Mouse (Mus musculus) limb, embryonic 11.5 days (tissue): ENCODE results near the gene Acvr1b. TPM values are rescaled to one million over a fixed set of nuclear protein-coding genes. Genes with fewer than 3 reads are reported as not detected.

ENCODE experiments used
- ATAC-seq: fragments of 200-750 bp; cut with Nextera tagmentation; 2 replicates; pipeline ENCODE4 v1.8.0; 2017; ENCODE audit warnings: low read depth; ENCODE audit not compliant: insufficient number of reproducible peaks, low FRiP score, low TSS enrichment
- DNase-seq: peaks from one replicate; pipeline ENCODE4 v3.0.0-alpha.2; 2015; ENCODE audit warnings: low spot score
- H3K27ac ChIP-seq: fragments of 300-500 bp; sonication (generic); replicated peaks from 2 replicates; pipeline ENCODE4 v1.5.1; 2014; ENCODE audit warnings: low read depth, mild to moderate bottlenecking, low read length
- H3K27me3 ChIP-seq: fragments of 300-500 bp; sonication (generic); 2 replicates; pipeline ENCODE4 v1.6.1; 2014; ENCODE audit warnings: mild to moderate bottlenecking, low read length, mixed read lengths; ENCODE audit not compliant: control insufficient read depth, insufficient read depth
- H3K36me3 ChIP-seq: fragments of 300-500 bp; sonication (generic); 2 replicates; pipeline ENCODE4 v1.6.1; 2014; ENCODE audit warnings: mild to moderate bottlenecking, low read length, moderate library complexity, mixed read lengths; ENCODE audit not compliant: control insufficient read depth, insufficient read depth
- H3K4me1 ChIP-seq: fragments of 300-500 bp; sonication (generic); 2 replicates; pipeline ENCODE4 v1.6.1; 2014; ENCODE audit warnings: low read length, mixed read lengths; ENCODE audit not compliant: control insufficient read depth, insufficient read depth
- H3K4me2 ChIP-seq: fragments of 300-500 bp; sonication (generic); 2 replicates; pipeline ENCODE4 v1.6.1; 2014; ENCODE audit warnings: low read depth, mild to moderate bottlenecking, moderate library complexity; ENCODE audit not compliant: severe bottlenecking
- H3K4me3 ChIP-seq: fragments of 300-500 bp; sonication (generic); 2 replicates; pipeline ENCODE4 v1.5.1; 2014; ENCODE audit warnings: low read depth, low read length
- H3K9ac ChIP-seq: fragments of 300-500 bp; sonication (generic); 2 replicates; pipeline ENCODE4 v1.6.1; 2014; ENCODE audit warnings: mild to moderate bottlenecking, low read length
- H3K9me3 ChIP-seq: fragments of 300-500 bp; sonication (generic); 2 replicates; pipeline ENCODE4 v1.6.1; 2016; ENCODE audit warnings: low read length; ENCODE audit not compliant: control insufficient read depth
- WGBS: fragments of 180-500 bp; shearing (Covaris S2); extraction: QIAGEN DNeasy Blood & Tissue Kit; methylation state at CpG from one replicate; pipeline ENCODE4 v1.1.7; 2014; 5-methylcytosine and 5-hydroxymethylcytosine counted together
- polyA plus RNA-seq: library from polyadenylated mRNA; unstranded; fragments of >200 nt; fragmentation: Nextera tagmentation; extraction: Ambion mirVana; gene quantifications from 2 replicates; pipeline ENCODE4 v1.2.1, GENCODE M21; 2014

Gene Acvr1b
- polyA plus RNA-seq, 1 experiment from 2014 or later, result 9.4 TPM

DNA sequence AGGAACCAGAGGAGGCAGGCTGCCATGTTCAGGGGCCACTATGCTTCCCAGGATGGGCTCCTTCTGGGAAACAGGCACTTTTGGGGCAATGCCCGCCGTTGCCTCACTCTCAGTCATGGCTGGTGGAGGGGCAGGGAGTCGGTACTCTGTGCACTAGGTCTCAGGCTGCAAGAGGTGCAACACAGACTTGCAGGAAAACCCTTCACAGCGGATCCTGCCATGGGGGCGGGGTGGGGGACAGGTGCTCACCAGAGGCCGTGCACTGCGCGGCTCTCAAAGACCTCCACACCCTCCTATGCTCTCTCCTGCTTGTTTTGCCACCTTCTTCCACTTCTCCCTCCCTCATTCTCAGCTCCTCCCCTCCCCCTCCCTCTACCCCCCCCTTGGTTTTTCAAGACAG is 31.2 kb upstream of the Acvr1b start:
- Histone ChIP-seq H3K4me2 (no peak overlapping the region), H3K9ac (no peak overlapping the region), H3K4me3 (no peak overlapping the region), H3K36me3 (no peaks in the 10 kb centered on the region), H3K4me1 (peaks cover 40% of the 10 kb centered on the region), H3K9me3 (no peaks in the 10 kb centered on the region), H3K27ac (no peak overlapping the region), H3K27me3 (no peaks in the 10 kb centered on the region)
- ATAC-seq (no peak), DNase-seq (no peak)
- 47% methylated on average over 8 of the region's 8 CpGs for WGBS

DNA sequence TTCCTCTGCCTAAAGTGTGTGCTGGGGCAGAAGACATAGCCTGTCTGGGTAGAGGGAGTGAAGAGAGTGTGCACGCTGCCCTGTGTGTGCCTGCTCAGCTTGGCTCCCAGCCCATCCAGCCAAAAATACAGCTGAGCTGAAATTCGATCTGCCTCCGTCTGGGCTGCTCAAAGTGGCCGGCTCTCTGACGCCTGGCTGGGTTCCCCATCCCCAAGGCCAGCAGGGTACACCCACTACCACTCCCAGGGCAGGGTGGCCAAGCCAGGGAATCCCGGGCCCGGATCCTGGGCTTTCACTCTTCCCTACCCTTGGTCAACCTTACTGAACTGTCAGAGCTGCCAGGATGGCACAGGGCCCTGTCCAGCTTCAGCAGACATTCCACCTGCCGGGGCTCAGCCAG is 30.4 kb upstream of the Acvr1b start:
- H3K4me2 ChIP-seq, result peak overlapping the region; percentile 29; the same call in 1 of the 2 replicates
- H3K9ac ChIP-seq, result peak overlapping the region; percentile 9; the same call in 1 of the 2 replicates
- H3K36me3 ChIP-seq, result no peaks in the 10 kb centered on the region
- WGBS, result 12% methylated on average over 8 of the region's 8 CpGs
- DNase-seq, result peak; percentile 67
- H3K27me3 ChIP-seq, result no peaks in the 10 kb centered on the region
- no peak overlapping the region for H3K4me3 ChIP-seq
- H3K9me3 ChIP-seq, result no peaks in the 10 kb centered on the region
- H3K4me1 ChIP-seq, result peaks cover 40% of the 10 kb centered on the region
- H3K27ac ChIP-seq, result peak overlapping the region; percentile 56; the same call in 1 of the 2 replicates
- ATAC-seq, result peak; percentile 33

DNA sequence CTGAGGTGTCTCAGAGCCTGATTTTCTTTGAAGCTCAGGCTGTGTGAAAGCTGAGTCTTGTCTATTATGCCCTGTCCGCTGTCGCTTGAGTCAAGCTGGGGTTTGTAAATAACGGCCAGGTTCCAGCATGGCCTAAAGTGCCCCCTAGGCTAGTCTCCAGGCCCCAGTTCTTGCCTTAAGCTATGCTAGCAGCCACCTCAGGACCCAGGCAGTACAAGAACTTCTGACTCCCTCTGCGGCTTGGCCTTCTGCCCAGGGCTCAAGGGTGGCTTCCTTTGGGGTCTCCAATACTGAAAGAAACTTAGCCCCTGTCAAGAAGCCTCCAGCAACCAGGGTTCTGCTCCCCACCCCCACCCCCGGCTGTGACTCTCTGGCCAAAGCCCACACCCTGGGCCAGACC is 29.7 kb upstream of the Acvr1b start:
- DNase-seq, result no peak
- no peaks in the 10 kb centered on the region for H3K36me3 ChIP-seq

DNA sequence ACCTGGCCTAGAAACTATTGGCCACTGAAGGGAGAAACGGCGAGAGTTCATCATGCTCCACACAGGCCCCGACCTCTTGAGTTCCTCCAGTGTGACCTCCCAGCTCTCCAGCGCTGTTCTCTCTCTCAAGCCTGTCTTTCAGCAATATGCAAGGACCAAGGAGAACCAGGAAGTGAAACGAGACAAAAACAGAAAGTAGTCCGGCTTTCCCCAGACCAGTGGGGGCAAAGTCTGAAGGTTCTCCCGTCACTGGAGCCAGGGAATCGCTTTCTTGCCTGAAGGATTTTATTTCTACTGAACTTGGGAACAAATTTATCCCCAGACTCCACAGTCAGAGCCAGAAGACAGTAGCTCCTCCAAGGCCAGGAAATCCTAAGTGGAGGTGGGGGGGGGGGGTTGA is 29.1 kb upstream of the Acvr1b start:
- H3K4me3 ChIP-seq, result no peak overlapping the region
- H3K36me3 ChIP-seq, result no peaks in the 10 kb centered on the region
- no peaks in the 10 kb centered on the region for H3K27me3 ChIP-seq
- DNase-seq, result no peak
- H3K4me1 ChIP-seq, result peaks cover 33% of the 10 kb centered on the region
- H3K9me3 ChIP-seq, result no peaks in the 10 kb centered on the region
- no peak overlapping the region for H3K9ac ChIP-seq
- no peak for ATAC-seq
- 88% methylated on average over 8 of the region's 8 CpGs for WGBS
- no peak overlapping the region for H3K27ac ChIP-seq
- H3K4me2 ChIP-seq, result no peak overlapping the region

More for the DNA sequence above, 29.7 kb upstream of the Acvr1b start:
- ATAC-seq, result no peak
- H3K4me3 ChIP-seq, result no peak overlapping the region
- WGBS, result 84% methylated on average over 5 of the region's 5 CpGs
- H3K27me3 ChIP-seq, result no peaks in the 10 kb centered on the region
- no peak overlapping the region; the same call in 1 of the 2 replicates for H3K27ac ChIP-seq
- H3K4me1 ChIP-seq, result peaks cover 39% of the 10 kb centered on the region
- no peak overlapping the region for H3K4me2 ChIP-seq
- H3K9me3 ChIP-seq, result no peaks in the 10 kb centered on the region
- no peak overlapping the region for H3K9ac ChIP-seq

DNA sequence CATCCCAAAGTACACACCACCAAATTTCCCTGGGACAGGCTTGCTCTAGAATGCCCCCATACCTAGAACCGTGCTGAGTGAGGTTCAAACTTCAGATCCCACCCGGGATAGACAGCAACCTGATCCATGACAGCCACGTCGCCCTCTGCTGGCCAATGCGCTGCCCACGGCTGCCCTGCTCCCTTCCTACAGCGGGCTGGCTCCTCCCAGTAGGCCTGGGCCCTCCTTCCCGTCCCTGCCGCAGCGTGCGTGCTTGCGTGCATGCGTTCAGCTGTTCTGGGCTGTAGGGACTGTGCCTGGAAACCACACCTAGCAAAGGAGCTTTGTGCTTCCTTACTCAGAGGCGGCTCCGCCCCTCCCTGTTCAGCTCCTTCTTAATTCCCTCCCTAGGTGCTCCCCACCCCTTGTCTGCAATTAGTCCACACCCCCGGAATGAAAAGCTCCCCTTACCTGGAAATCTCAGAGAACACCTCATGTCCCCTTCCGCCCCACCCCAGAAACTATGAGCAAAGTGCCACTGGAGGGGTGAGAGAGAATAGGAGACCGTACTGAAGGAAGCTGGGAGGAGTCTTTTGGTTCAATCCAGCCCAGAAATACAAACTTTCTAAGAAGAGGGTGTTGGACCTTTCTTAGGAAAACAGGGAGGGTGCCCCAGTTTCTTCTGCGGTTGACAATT is 28.3 kb upstream of the Acvr1b start:
- peak; percentile 87 for ATAC-seq
- Histone ChIP-seq H3K27me3 (no peaks in the 10 kb centered on the region), H3K9me3 (no peaks in the 10 kb centered on the region), H3K4me1 (peaks cover 27% of the 10 kb centered on the region), H3K9ac (no peak overlapping the region), H3K27ac (no peak overlapping the region), H3K4me2 (peak overlapping the region; percentile 30; the same call in 1 of the 2 replicates), H3K36me3 (no peaks in the 10 kb centered on the region), H3K4me3 (no peak overlapping the region)
- 9% methylated on average over 19 of the region's 19 CpGs for WGBS
- DNase-seq, result peak; percentile 98

DNA sequence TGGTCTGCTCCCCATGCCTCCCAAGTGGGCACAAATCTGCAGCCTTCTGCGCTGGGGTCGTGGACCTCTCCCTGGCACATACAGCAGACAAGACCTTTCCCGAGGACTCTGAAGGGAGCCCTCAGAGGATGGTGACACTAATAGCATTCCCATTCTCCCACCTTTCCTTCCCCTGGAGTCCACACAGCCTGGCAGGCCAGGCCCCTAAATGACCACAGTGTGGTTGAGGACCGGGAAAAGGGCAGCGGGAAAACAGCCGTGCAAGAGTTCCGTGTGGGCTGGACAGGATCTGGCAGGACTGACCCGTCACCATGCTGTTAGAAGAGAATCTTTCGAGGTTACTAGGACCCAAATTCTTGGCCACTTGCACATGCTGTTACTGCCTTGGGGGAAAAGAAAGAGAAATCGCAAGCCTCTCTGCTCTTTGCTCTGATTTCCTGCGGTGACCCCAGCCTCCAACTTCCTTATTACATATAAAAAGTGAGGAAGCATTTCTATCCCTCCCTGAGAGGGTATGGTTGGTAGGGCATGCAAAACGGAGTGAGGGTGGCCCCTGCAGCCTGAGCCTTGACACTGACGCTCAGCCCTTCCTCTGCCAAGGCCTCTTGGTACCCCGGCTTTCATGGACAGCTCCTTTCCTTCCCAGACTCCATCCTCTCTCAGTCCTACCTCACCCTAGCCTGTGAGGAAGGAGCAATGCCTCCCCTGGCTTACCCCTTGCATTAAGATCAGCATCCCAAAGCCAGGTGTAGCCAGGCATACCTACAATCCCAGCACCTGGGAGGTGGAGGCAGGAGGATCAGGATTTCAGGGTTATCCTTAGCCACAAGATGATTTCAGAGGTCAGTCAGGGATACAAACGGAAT is 27.5 kb upstream of the Acvr1b start:
- ATAC-seq (no peak), DNase-seq (no peak)
- H3K27ac ChIP-seq, result no peak overlapping the region
- no peaks in the 10 kb centered on the region for H3K27me3 ChIP-seq
- H3K9me3 ChIP-seq, result no peaks in the 10 kb centered on the region
- H3K9ac ChIP-seq, result no peak overlapping the region
- H3K36me3 ChIP-seq, result no peaks in the 10 kb centered on the region
- peaks cover 23% of the 10 kb centered on the region for H3K4me1 ChIP-seq
- no peak overlapping the region for H3K4me3 ChIP-seq
- 68% methylated on average over 15 of the region's 15 CpGs for WGBS
- H3K4me2 ChIP-seq, result no peak overlapping the region

DNA sequence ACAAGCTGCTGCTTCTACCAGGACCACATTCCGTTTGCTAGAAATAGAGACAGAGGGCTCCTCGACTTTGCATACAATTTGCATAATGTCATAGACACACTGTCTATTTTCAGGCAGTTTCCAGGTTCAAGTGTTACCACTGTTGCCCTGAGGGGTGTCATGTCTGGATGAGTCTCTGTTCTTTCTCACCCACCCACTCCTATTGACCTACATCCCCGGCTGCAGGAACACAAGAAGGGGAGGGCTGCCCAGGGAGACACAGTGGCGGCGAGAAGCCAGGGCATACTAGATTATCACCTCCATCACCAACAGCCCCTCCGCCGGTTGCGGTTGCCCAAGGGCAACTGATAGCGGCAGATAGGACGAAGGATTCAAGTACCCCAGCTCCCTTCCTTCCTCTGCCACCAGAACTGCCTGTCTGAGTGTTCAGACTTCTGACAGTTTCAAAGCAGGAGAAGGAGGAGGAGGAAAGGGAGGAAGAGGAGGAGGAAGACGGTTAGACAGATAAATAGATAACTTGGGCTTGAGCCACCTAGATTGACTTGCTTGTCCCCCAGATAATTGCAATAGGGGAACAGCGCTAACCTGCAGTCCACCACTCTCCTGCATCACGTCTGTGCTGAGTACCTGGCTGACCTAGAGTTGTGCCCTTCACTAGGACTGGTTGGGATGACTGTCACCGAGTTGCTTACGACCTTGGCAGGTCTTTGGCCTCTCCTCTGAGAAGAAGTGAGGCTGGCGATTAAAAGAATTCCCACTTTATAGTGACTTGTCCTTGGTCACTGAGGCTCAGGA is 26.6 kb upstream of the Acvr1b start:
- DNase-seq, result no peak
- Histone ChIP-seq H3K4me2 (no peak overlapping the region), H3K9ac (no peak overlapping the region), H3K36me3 (no peaks in the 10 kb centered on the region), H3K27ac (no peak overlapping the region), H3K9me3 (no peaks in the 10 kb centered on the region), H3K4me3 (no peak overlapping the region), H3K4me1 (peaks cover 23% of the 10 kb centered on the region), H3K27me3 (no peaks in the 10 kb centered on the region)
- ATAC-seq, result no peak
- 79% methylated on average over 16 of the region's 16 CpGs for WGBS

DNA sequence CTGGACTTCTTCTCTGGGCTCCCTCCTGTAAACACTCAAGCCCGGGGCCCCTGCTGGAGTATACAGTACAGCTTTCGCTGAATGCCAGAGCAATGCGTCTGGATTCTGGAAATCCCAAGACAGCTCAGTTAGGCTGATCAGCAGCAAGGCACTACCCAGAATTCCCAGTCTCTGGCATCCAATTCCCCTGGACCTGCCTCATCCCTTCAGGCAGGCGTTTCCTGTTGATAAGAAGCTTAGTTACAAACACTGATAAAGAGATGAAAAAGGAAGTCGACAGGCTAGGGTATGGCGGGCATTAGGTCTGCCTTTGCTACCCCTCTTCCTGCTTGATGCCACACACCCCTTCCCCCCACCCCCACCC is 26.0 kb upstream of the Acvr1b start:
- H3K4me1 ChIP-seq, result peaks cover 19% of the 10 kb centered on the region
- no peak for DNase-seq

More for the DNA sequence above, 26.0 kb upstream of the Acvr1b start:
- H3K36me3 ChIP-seq, result no peaks in the 10 kb centered on the region
- WGBS, result 40% methylated on average over 6 of the region's 6 CpGs
- H3K4me3 ChIP-seq, result no peak overlapping the region
- ATAC-seq, result no peak
- H3K4me2 ChIP-seq, result no peak overlapping the region
- no peak overlapping the region for H3K9ac ChIP-seq
- no peak overlapping the region for H3K27ac ChIP-seq
- no peaks in the 10 kb centered on the region for H3K27me3 ChIP-seq
- H3K9me3 ChIP-seq, result no peaks in the 10 kb centered on the region
